16 mouse cellular contexts compared by ENCODE assay signal in the genomic region with DNA sequence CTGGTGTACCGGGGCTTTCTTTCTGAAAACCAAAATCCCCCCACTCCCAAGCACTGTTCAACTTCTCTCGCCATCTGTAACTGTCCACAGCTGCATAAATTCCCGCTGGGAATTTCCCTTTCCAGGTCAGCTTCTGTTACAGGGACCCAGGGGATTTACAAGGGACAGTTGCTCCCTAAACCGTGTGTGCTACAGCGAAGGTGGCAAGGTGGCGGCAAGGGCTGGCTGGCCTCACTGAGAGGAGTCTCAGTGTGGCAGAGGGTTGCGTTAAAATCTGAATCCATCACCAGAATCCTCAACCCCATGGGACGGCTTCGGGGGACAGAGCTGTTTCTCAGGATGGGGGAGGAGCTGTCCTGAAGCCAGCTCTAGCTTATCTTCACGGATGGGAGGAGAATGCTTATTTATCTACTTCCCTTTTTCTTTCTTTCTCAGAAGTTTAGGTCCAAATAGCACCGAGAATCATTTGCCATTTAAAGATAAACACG. TPM values are rescaled to one million over a fixed set of nuclear protein-coding genes. Genes with fewer than 3 reads are reported as not detected.
DNase-seq lines count a peak whose midpoint lies in the region; ATAC-seq lines count a peak whose summit lies in the region.
"Had no signal": no experiment of that assay in that cellular context is flagged by ENCODE, and none has a peak within 500 bp of the region (broad histone marks: within the 10 kb centered on the region; RNA-seq: fewer than 3 reads in every experiment).

No protein-coding gene starts in this region.

- 10% methylated on average over 12 of the region's 12 CpGs for WGBS in neural tube, embryonic 13.5 days
- WGBS in hindbrain, embryonic 14.5 days, result 14% methylated on average over 12 of the region's 12 CpGs

- no peaks in the 10 kb centered on the region for H3K36me3 ChIP-seq in neural tube, embryonic 13.5 days
- no peaks in the 10 kb centered on the region for H3K36me3 ChIP-seq in hindbrain, embryonic 14.5 days (replicated peaks; ENCODE audit: control insufficient read depth, insufficient read depth)
- H3K36me3 ChIP-seq: hindbrain, embryonic 10.5 days; limb, embryonic 12.5 days; stomach, embryonic 15.5 days had no signal

- H3K27me3 ChIP-seq in neural tube, embryonic 13.5 days, result peaks cover 70% of the 10 kb centered on the region
- peaks cover 55% of the 10 kb centered on the region for H3K27me3 ChIP-seq in hindbrain, embryonic 14.5 days (ENCODE audit: control insufficient read depth, insufficient read depth, low read length)
- H3K27me3 ChIP-seq: Patski had no signal

- 0 out of 2 replicates have a peak overlapping the region, but pooled peaks have one; percentile 14 for H3K4me2 ChIP-seq in neural tube, embryonic 13.5 days
- H3K4me2 ChIP-seq in hindbrain, embryonic 14.5 days (replicated peaks), result no peak overlapping the region
- H3K4me2 ChIP-seq: limb, embryonic 12.5 days; stomach, embryonic 15.5 days had no signal

- no peak overlapping the region for H3K27ac ChIP-seq in neural tube, embryonic 13.5 days (replicated peaks)
- no peak overlapping the region for H3K27ac ChIP-seq in hindbrain, embryonic 14.5 days
- H3K27ac ChIP-seq: hindbrain, embryonic 10.5 days; limb, embryonic 12.5 days; stomach, embryonic 15.5 days had no signal

- peaks cover 36% of the 10 kb centered on the region for H3K4me1 ChIP-seq in neural tube, embryonic 13.5 days (replicated peaks)
- H3K4me1 ChIP-seq in hindbrain, embryonic 14.5 days (replicated peaks; ENCODE audit: control insufficient read depth, insufficient read depth, low read length), result peaks cover 23% of the 10 kb centered on the region

- no peak overlapping the region for H3K9ac ChIP-seq in neural tube, embryonic 13.5 days
- H3K9ac ChIP-seq in hindbrain, embryonic 14.5 days, result no peak overlapping the region
- H3K9ac ChIP-seq: limb, embryonic 12.5 days; stomach, embryonic 15.5 days had no signal

- peak; percentile 53 for ATAC-seq in common myeloid progenitor, adult 5-6 weeks (replicated peaks; ENCODE audit: low read depth, poor library complexity, severe bottlenecking)
- ATAC-seq in neural tube, embryonic 13.5 days (ENCODE audit: low read depth), result no peak
- no peak for ATAC-seq in hindbrain, embryonic 14.5 days (ENCODE audit: low FRiP score)
- ATAC-seq: Patski had no signal

- DNase-seq in heart, adult 11 months, result peak; percentile 93
- no peak for DNase-seq in heart, adult 8-10 months (ENCODE audit: low spot score)
- peak; percentile 12 for DNase-seq in lung, postnatal 10 days
- no peak for DNase-seq in lung, postnatal 25 days (ENCODE audit: low spot score)
- DNase-seq in hindbrain, embryonic 14.5 days (ENCODE audit: low spot score), result no peak
- DNase-seq in cerebellum, postnatal 4 days (ENCODE audit: low spot score in 2 of 2), result no peak
- DNase-seq: kidney, adult 2 months; layer of hippocampus, adult 9-11 months; lung, adult 2 months; thymus, postnatal 25 days had no signal

- no peaks in the 10 kb centered on the region for H3K9me3 ChIP-seq in neural tube, embryonic 13.5 days
- no peaks in the 10 kb centered on the region for H3K9me3 ChIP-seq in hindbrain, embryonic 14.5 days (ENCODE audit: control insufficient read depth, low read length)
- H3K9me3 ChIP-seq: hindbrain, embryonic 10.5 days; stomach, embryonic 15.5 days had no signal

- no peak overlapping the region for H3K4me3 ChIP-seq in neural tube, embryonic 13.5 days
- no peak overlapping the region for H3K4me3 ChIP-seq in hindbrain, embryonic 14.5 days (replicated peaks; ENCODE audit: low read length)
- H3K4me3 ChIP-seq: hindbrain, embryonic 10.5 days; limb, embryonic 12.5 days; stomach, embryonic 15.5 days had no signal

RNA-seq across cellular contexts. Expression of a gene that starts 1.6 kb away (rescaled TPM):
- total RNA-seq in heart, adult 8-10 months (2022), result 10 to 100 TPM; 26.4 to 31.4 (median 29.1) TPM
- total RNA-seq in common myeloid progenitor, adult 5-6 weeks (2017), result 0.23 and 2.2 TPM in 2 replicates
- 0.83 and 0.99 TPM in 2 replicates for polyA plus RNA-seq in neural tube, embryonic 13.5 days (2015; fragmentation: Nextera tagmentation; extraction: Ambion mirVana)
- 0.65 and 1.3 TPM in 2 replicates for polyA plus RNA-seq in hindbrain, embryonic 14.5 days (2014; fragmentation: Nextera tagmentation; extraction: Ambion mirVana)

Comparison
In these comparisons a context has a peak if more than half of its experiments do, and no peak if none do; other contexts are left out.
1. DNase-seq: peak in heart, adult 11 months (single experiment) and lung, postnatal 10 days (single experiment); none in heart, adult 8-10 months (single experiment), lung, postnatal 25 days (single experiment), hindbrain, embryonic 14.5 days (single experiment) and cerebellum, postnatal 4 days (0 of 2).